Mouse (Mus musculus): ENCODE measurements around the gene Phf19.

- no peak for TF ChIP-seq CTCF (IDR thresholded peaks at IDR 0.05; ENCODE audit: extremely low read depth, insufficient read length, insufficient replicate concordance, low read depth, low read length)
- no peak for TF ChIP-seq POLR2A (IDR thresholded peaks at IDR 0.05; ENCODE audit: low read depth, low read length)
Measured at GRCm38 (mm10) chr2:34915103-34915502, 1.3 kb upstream of the Phf19 start.

All from small intestine, adult 2 months (tissue).